Mouse (Mus musculus) Patski (cell line): ENCODE measurements at regions not wholly inside any gene's neighbourhood (a gene's known extent, or its start where the extent isn't known, plus 50 kb on each side); places are given as distances from the start of the nearest gene placed in this dataset.

ENCODE experiments used
- ATAC-seq: fragments of 100-300 bp; one replicate; pipeline ENCODE4 v1.8.0; 2021
- CTCF ChIA-PET: fragments of 350-600 bp; sonication (Branson Sonifier 250); formaldehyde crosslinking; loops from one replicate; lab custom pipeline; 2022; ENCODE audit warnings: inconsistent platforms; lab: Charles Lee
- POLR2A ChIA-PET: fragments of 350-600 bp; sonication (Branson Sonifier 250); formaldehyde crosslinking; loops from one replicate; lab custom pipeline; 2022; ENCODE audit warnings: antibody characterized with exemption, inconsistent platforms; lab: Charles Lee
- DNase-seq: peaks from one replicate; pipeline ENCODE4 v3.0.0-alpha.2; 2011; ENCODE audit warnings: low read depth, low spot score
- H3K27me3 ChIP-seq: fragments of 371-371 bp; one replicate; pipeline ENCODE4 v1.5.1; 2021
- CTCF ChIP-seq: fragments of 100-300 bp; IDR thresholded peaks from one replicate; pipeline ENCODE4 v1.5.1; 2021
- in situ Hi-C: fragments of 300-500 bp; cut with MboI; formaldehyde crosslinking; loops from 3 replicates; pipeline ENCODE4 v1.11.1; 2018; ENCODE audit warnings: low pct_unique_long_range_greater_than_20kb, mixed read lengths

DNA sequence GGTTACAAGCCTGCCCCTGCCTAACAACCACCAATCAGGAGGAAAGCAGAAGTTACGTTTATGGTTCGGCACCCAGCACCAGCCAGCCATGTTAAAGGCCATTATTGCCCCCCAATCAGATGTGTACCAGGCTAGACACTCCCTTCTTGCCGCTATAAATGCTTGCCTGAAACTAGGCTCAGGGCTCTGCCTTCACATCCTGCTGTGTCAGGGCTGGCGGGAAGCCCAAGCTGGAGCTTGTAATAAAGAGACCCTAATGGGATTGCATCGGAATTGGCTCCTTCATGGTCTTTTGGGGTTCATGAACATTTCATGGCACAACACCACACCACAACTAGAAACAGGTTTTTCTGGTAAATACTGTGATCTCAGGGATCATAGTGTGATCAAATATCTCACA lies 69.1 kb upstream of the Slc22a12 start:
- ATAC-seq, result no peak
- in situ Hi-C loops, result no loop called here
- TF ChIP-seq CTCF, result no peak
- H3K27me3 ChIP-seq, result peaks cover 42% of the 10 kb centered on the region
- ChIA-PET CTCF (no interaction called here), POLR2A (no interaction called here)
- no peak for DNase-seq

DNA sequence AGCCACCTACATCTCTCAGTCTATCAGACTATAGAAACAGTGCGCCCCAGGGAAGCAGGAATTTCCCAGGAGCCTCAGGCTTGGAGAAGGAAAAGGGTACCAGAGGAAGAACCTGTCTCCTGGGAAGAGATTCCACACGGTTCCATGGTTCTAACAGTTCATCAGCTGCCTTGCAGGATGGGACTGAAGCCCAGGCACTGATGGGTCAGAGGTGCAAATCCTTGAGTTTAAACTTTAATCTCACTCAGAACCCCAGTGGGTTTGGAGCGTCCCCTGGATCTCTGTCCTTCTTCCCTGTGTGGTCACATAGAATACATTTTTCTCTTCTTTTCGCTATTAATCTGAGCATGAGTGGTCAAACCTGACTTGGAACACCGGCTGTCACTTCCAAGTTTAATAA lies 67.9 kb upstream of the Slc22a12 start:
- ChIA-PET POLR2A (no interaction called here), CTCF (no interaction called here)
- in situ Hi-C loops, result no loop called here
- ATAC-seq, result no peak
- peaks cover 42% of the 10 kb centered on the region for H3K27me3 ChIP-seq
- DNase-seq, result no peak
- no peak for TF ChIP-seq CTCF

DNA sequence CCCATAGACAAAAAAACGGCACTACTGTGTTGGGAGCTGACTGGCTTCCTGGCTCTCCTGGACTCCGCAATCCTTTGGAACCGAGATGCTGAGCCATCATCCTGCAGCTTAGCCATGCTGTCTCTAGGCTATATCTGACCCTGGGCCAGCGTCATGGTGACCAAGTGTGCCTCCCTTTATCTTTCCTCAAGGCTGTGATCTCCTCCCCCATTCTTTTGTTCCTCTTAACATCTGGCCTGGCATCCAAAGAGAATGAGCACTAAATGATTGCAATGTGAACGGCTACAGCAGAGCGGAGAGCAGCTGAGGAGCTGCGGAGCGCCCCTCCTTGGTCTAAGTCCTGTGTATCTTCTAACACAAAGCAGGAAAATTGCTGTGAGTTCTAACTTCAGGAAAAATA lies 67.2 kb upstream of the Slc22a12 start:
- peaks cover 42% of the 10 kb centered on the region for H3K27me3 ChIP-seq
- ChIA-PET CTCF (no interaction called here), POLR2A (no interaction called here)
- ATAC-seq (no peak), DNase-seq (no peak)
- no peak for TF ChIP-seq CTCF
- in situ Hi-C loops, result no loop called here

DNA sequence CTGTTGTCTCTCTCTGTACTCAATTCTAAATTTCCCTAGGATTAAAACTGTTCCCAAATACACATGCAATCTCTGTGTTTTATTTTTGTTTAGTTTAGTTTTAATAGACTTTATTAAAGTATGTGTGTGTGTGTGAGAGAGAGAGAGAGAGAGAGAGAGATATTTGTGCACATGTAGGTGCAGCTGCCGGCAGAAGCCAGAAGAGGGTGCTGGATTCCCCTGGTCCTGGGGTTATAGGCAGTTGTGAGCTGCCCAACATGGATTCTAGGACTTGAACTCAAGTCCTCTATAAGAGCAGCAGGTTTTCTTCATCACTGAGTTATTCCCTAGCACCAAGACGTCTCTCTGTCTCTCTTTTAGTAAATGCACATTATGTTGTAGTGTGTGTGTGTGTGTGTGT lies 64.7 kb upstream of the Slc22a12 start:
- TF ChIP-seq CTCF, result no peak
- ATAC-seq (no peak), DNase-seq (no peak)
- ChIA-PET CTCF (no interaction called here), POLR2A (no interaction called here)
- in situ Hi-C loops, result no loop called here
- peaks cover 51% of the 10 kb centered on the region for H3K27me3 ChIP-seq

DNA sequence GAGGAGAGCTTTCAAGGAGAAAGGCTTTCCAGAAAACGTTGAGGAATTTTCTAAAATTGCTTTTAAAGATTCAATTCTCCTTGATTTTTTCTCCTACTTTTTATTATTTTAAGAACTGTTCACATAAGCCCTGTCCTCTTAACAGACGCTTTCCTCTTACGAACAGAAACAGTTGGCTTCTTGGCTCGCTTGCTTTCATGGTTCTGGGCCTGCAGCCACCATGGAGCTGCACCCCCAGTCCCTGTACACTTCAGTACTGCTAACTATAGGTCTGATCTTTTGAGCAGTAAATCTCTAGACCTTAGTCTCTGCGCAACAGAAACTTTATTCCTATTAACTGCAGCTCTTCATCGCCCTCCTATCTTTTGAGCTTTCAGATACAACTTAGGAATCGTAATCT lies 63.8 kb upstream of the Slc22a12 start:
- CTCF ChIA-PET, result no interaction called here
- ATAC-seq, result no peak
- no peak for DNase-seq

DNA sequence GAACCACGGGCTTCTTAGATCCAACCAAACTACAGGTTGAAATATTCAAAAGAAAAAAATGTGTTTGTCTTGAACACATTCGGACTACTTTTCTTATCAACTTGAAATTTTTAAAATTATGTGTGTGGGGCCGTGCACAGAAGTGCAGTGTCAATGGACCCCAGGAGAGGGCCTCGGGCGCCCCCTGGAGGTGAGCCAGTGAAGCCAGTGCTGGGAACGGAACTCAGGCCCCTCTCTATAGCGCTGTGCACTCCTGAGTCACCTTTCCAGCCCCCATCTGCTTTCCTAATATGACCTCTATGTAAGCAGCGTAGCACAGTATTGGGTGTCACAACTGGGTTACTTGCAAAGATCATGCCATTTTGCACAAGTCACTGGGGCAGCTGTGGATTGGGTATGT lies 61.9 kb upstream of the Slc22a12 start:
- no peak for DNase-seq
- peaks cover 57% of the 10 kb centered on the region for H3K27me3 ChIP-seq
- in situ Hi-C loops, result no loop called here
- ATAC-seq, result no peak
- no peak for TF ChIP-seq CTCF
- POLR2A ChIA-PET, result no interaction called here
- CTCF ChIA-PET, result no interaction called here

More for the DNA sequence above, 63.8 kb upstream of the Slc22a12 start:
- POLR2A ChIA-PET, result no interaction called here
- in situ Hi-C loops, result no loop called here
- peaks cover 52% of the 10 kb centered on the region for H3K27me3 ChIP-seq
- no peak for TF ChIP-seq CTCF

DNA sequence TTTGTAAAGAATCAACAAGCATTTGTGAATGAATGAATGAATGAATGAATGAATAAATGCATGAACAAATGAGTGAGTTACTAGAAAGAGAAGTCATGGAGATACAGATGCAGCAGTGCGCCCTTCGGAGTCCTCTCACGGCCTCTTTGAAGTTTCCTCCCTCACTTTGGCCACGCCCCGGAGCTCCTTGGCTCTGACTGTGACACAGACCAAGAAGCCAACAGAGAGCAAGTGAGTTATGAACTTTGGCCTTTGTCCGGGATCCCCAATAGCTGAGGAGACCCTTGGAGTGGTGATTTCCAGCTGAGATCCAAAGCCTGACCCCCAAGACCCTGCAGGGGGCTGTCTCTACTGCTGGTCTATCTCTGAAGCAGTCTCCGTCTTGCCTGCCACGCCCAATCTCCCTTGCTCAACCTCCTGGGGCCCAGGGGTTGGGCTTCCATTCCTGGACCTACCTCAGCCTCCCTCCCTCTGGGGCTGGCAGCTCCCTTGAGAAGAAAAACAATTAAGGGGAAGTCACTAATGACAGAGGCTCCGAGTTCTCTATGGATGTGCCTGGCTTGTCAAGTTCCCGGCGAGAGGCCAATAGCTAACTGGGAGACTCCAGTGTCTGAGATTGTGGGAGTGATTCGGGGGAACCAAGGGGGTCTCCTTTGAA lies 58.2 kb upstream of the Slc22a12 start:
- DNase-seq (no peak), ATAC-seq (no peak)
- in situ Hi-C loops, result no loop called here
- H3K27me3 ChIP-seq, result peaks cover 45% of the 10 kb centered on the region
- no peak for TF ChIP-seq CTCF
- ChIA-PET POLR2A (no interaction called here), CTCF (no interaction called here)

DNA sequence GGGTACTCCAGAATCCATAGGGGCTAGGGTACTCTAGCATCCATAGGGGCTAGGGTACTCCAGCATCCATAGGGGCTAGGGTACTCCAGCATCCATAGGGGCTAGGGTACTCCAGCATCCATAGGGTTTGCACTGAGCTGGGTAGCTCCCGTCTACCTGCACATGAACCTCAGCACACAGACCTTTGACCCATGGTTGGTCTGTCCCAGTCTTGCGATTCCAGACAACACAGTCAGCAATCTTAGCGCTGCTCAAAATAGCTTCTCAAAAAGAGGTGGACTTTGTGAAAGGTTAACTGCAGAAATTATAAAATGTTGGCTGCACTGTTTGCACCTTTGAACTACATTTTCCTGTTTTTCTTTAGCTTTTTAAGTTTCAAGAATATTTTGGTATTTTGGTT lies 56.4 kb upstream of the Slc22a12 start:
- CTCF ChIA-PET, result interaction anchor here (0.8 kb wide), 1 partner anchor 86 kb away, joined by 3 read pairs; no protein-coding TSS in a partner anchor
- ATAC-seq (no peak), DNase-seq (no peak)
- in situ Hi-C loops, result no loop called here
- peaks cover 58% of the 10 kb centered on the region for H3K27me3 ChIP-seq
- POLR2A ChIA-PET, result no interaction called here
- TF ChIP-seq CTCF, result no peak

DNA sequence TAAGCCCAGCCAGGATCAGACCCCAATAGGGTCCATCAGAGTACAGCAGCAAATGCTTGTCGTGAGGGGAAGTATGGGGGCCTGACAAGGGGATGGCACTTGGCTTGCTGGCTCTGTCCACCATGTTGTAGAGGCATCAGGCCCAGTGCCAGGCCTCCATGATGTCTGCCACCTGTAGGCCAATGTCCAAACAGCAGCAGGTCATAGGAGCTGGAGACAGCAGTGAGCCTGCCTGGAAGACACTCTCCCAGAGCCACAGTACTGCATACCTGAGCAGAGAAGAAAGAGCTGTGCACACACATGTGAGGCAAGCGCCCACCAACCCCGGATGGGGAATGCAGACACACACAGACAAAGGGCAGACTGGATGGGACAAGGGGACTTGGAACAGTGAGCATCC lies 55.4 kb upstream of the Slc22a12 start:
- ChIA-PET POLR2A (no interaction called here), CTCF (no interaction called here)
- no peak for DNase-seq
- no peak for TF ChIP-seq CTCF
- ATAC-seq, result no peak
- peaks cover 56% of the 10 kb centered on the region for H3K27me3 ChIP-seq
- in situ Hi-C loops, result no loop called here

DNA sequence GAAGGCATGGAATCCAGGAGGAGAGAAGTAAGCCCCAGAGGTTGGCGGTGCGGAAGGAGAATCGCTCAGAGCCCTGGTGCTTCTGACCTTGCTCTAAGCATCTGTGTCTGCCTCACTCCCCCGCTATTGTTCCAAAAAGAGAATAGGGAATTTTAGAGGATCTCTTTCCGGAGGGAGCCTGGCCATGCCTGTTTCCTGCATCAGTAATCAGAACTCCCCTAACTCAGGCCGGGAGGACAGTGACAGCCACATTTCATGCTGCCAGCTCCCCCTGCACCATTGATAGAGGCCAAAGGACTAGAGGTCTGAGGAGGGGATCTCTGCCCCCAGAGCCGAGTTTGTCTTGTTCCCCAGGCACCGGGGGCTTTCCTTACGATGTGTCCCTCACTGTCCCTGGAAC lies 53.0 kb upstream of the Slc22a12 start:
- ATAC-seq (no peak), DNase-seq (no peak)
- no peak for TF ChIP-seq CTCF
- peaks cover 37% of the 10 kb centered on the region for H3K27me3 ChIP-seq
- POLR2A ChIA-PET, result no interaction called here
- CTCF ChIA-PET, result no interaction called here
- in situ Hi-C loops, result no loop called here
